Mouse (Mus musculus): ENCODE data around the gene Adam19.

GRCm38 (mm10) chr11:46060651-46061020 is 4.8 kb downstream of the Adam19 start:
- TF ChIP-seq CTCF (IDR thresholded peaks at IDR 0.05; ENCODE audit: control insufficient read depth, insufficient read depth, low read length) (no peak), POLR2A (IDR thresholded peaks at IDR 0.05; ENCODE audit: borderline replicate concordance, control insufficient read depth, low read depth, low read length) (no peak)
